ENCODE assay signal across 7 mouse cellular contexts in genomic region chr3:96598156-96599068, GRCm38 (mm10). TPM values are rescaled to one million over a fixed set of nuclear protein-coding genes. Genes with fewer than 3 reads are reported as not detected.
DNase-seq lines count a peak whose midpoint lies in the region; ATAC-seq lines count a peak whose summit lies in the region.

No protein-coding gene starts in this region.

- H3K27ac ChIP-seq in forebrain, embryonic 13.5 days, result peak overlapping the region; percentile 51; the same call in 1 of the 2 replicates

- H3K4me1 ChIP-seq in forebrain, embryonic 13.5 days, result peaks cover 68% of the 10 kb centered on the region

- H3K9ac ChIP-seq in forebrain, embryonic 13.5 days, result peak overlapping the region; percentile 74

- ATAC-seq in forebrain, embryonic 13.5 days, result no peak

- WGBS in forebrain, embryonic 13.5 days, result 1% methylated on average over 54 of the region's 54 CpGs

- H3K4me2 ChIP-seq in forebrain, embryonic 13.5 days, result peak overlapping the region; percentile 90

- intact Hi-C loops in heart, postnatal 36 days (cut with DNase I), result no loop called here

- H3K9me3 ChIP-seq in forebrain, embryonic 13.5 days (replicated peaks), result no peaks in the 10 kb centered on the region

- peak; percentile 60 for DNase-seq in R1 (ENCODE audit: low read depth, low spot score)
- DNase-seq in brain, adult 2 months (ENCODE audit: low read depth, low spot score), result peak; percentile 76
- peak; percentile 80 to 82 for DNase-seq in heart, postnatal 36 days
- peak; percentile 68 to 73 for DNase-seq in layer of hippocampus, postnatal 14 days (ENCODE audit: low spot score in 2 of 2)
- DNase-seq in lung, postnatal 10 days, result peak; percentile 83
- peak; percentile 67 for DNase-seq in right cerebral cortex, postnatal 25 days

- peaks cover 13% of the 10 kb centered on the region; the same call in 1 of the 2 replicates for H3K27me3 ChIP-seq in forebrain, embryonic 13.5 days

- H3K36me3 ChIP-seq in forebrain, embryonic 13.5 days (ENCODE audit: poor library complexity, severe bottlenecking), result no peaks in the 10 kb centered on the region

- H3K4me3 ChIP-seq in forebrain, embryonic 13.5 days, result peak overlapping the region; percentile 47

RNA-seq across cellular contexts. Expression of gene Ankrd34a, which starts 2.0 kb away (rescaled TPM):
- 6.6 and 6.7 TPM in 2 replicates for polyA plus RNA-seq in forebrain, embryonic 13.5 days (2015; fragmentation: Nextera tagmentation; extraction: Ambion mirVana)
- 1 to 10 TPM; 1.3 to 2.2 TPM for total RNA-seq in heart, postnatal 36 days (2021)
- total RNA-seq in layer of hippocampus, postnatal 14 days (2021), result 10 to 100 TPM; 45.9 to 51.8 TPM

RNA-seq across cellular contexts. Expression of gene Lix1l, which starts 2.5 kb away (rescaled TPM):
- 6.9 and 7.2 TPM in 2 replicates for polyA plus RNA-seq in forebrain, embryonic 13.5 days (2015; fragmentation: Nextera tagmentation; extraction: Ambion mirVana)
- 10 to 100 TPM; 27.6 to 32.1 TPM for total RNA-seq in heart, postnatal 36 days (2021)
- 10 to 100 TPM; 31.6 to 32.8 TPM for total RNA-seq in layer of hippocampus, postnatal 14 days (2021)

RNA-seq across cellular contexts. Expression of gene Polr3gl, which starts 4.4 kb away (rescaled TPM):
- 37.5 and 40.2 TPM in 2 replicates for polyA plus RNA-seq in forebrain, embryonic 13.5 days (2015; fragmentation: Nextera tagmentation; extraction: Ambion mirVana)
- 10 to 100 TPM; 30.3 to 33.0 TPM for total RNA-seq in heart, postnatal 36 days (2021)
- 10 to 100 TPM; 26.7 to 29.7 TPM for total RNA-seq in layer of hippocampus, postnatal 14 days (2021)

RNA-seq across cellular contexts. Expression of gene Gm16253, which starts 21.6 kb away (rescaled TPM):
- 1.2 and 1.3 TPM in 2 replicates for polyA plus RNA-seq in forebrain, embryonic 13.5 days (2015; fragmentation: Nextera tagmentation; extraction: Ambion mirVana)
- total RNA-seq in heart, postnatal 36 days (2021), result 1 to 10 TPM in 1 of 2 experiments, under 1 TPM in 1; 0.89 to 2.8 TPM
- total RNA-seq in layer of hippocampus, postnatal 14 days (2021), result not detected

RNA-seq across cellular contexts. Expression of gene Rbm8a, which starts 31.3 kb away (rescaled TPM):
- polyA plus RNA-seq in forebrain, embryonic 13.5 days (2015; fragmentation: Nextera tagmentation; extraction: Ambion mirVana), result 161 and 168 TPM in 2 replicates
- total RNA-seq in heart, postnatal 36 days (2021), result 10 to 100 TPM; 30.9 to 40.9 TPM
- 10 to 100 TPM; 51.9 to 52.5 TPM for total RNA-seq in layer of hippocampus, postnatal 14 days (2021)

Comparison
In these comparisons a context has a peak if more than half of its experiments do, and no peak if none do; other contexts are left out.
1. RNA of gene Ankrd34a, which starts 2.0 kb away (total RNA-seq): 45.9 to 51.8 TPM in layer of hippocampus, postnatal 14 days; 1.3 to 2.2 TPM in heart, postnatal 36 days; every median in the first group is over 10 times any median in the second.
2. Peak in every context shown above with its lines, with median percentiles within 50 percentile points of each other: DNase-seq.